Mouse (Mus musculus): Measurements from ENCODE around the gene Hoxb3. TPM values are rescaled to one million over a fixed set of nuclear protein-coding genes. Genes with fewer than 3 reads are reported as not detected.

The Hoxb3 gene
- polyA plus RNA-seq, 1 experiment from 2014 or later: 0.65 TPM

- Histone ChIP-seq H3K4me3 (ENCODE audit: low read depth, low read length) (peak overlapping the region; percentile 24; the same call in 1 of the 2 replicates), H3K4me1 (ENCODE audit: control insufficient read depth, insufficient read depth, low read length) (no peaks in the 10 kb centered on the region), H3K36me3 (replicated peaks; ENCODE audit: control insufficient read depth, insufficient read depth, low read depth, low read length) (no peaks in the 10 kb centered on the region), H3K27ac (replicated peaks; ENCODE audit: low read depth, low read length) (no peak overlapping the region), H3K4me2 (ENCODE audit: low read depth, low read length) (peak overlapping the region; percentile 47), H3K9me3 (replicated peaks; ENCODE audit: control insufficient read depth, low read length) (no peaks in the 10 kb centered on the region), H3K27me3 (ENCODE audit: control insufficient read depth, insufficient read depth, low read length) (peaks cover 64% of the 10 kb centered on the region), H3K9ac (replicated peaks; ENCODE audit: low read length) (peak overlapping the region; percentile 58; the same call in 1 of the 2 replicates)
- WGBS: 4% methylated on average over 9 of the region's 9 CpGs
- ATAC-seq (replicated peaks; ENCODE audit: insufficient number of reproducible peaks, low FRiP score, low TSS enrichment, low read depth) (no peak), DNase-seq (ENCODE audit: low spot score) (no peak)
Observed at GRCm38 (mm10) chr11:96354801-96355311, 31.7 kb downstream of the Hoxb3 start.

DNA sequence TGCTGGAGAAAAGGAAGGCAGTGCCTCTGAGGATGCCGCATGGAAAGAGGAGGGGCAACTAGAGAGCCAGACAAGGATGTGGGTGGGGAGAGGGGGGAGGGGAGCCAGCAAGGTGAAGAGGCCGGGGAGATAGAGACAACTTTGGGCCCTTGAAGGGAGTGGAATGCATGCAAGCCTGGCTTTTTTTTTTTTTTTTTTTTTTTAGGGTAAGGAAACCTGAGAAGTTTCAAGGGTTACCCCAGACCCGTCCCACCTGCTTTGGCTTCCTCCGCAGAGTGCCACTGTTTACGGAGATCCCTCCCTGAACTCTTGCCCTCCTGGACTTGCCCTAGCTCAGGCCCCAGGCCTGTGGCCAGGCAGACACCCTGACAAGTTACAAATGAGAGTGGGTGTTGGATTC is 40.7 kb downstream of the Hoxb3 start:
- ATAC-seq (replicated peaks; ENCODE audit: insufficient number of reproducible peaks, low FRiP score, low TSS enrichment, low read depth): no peak
- Histone ChIP-seq H3K4me1 (ENCODE audit: control insufficient read depth, insufficient read depth, low read length) (no peaks in the 10 kb centered on the region), H3K36me3 (replicated peaks; ENCODE audit: control insufficient read depth, insufficient read depth, low read depth, low read length) (no peaks in the 10 kb centered on the region), H3K9ac (replicated peaks; ENCODE audit: low read length) (no peak overlapping the region), H3K27me3 (ENCODE audit: control insufficient read depth, insufficient read depth, low read length) (peaks cover 63% of the 10 kb centered on the region), H3K4me3 (ENCODE audit: low read depth, low read length) (no peak overlapping the region), H3K4me2 (ENCODE audit: low read depth, low read length) (no peak overlapping the region), H3K9me3 (replicated peaks; ENCODE audit: control insufficient read depth, low read length) (no peaks in the 10 kb centered on the region), H3K27ac (replicated peaks; ENCODE audit: low read depth, low read length) (no peak overlapping the region)
- WGBS: 5% methylated on average over 5 of the region's 5 CpGs
- no peak for DNase-seq (ENCODE audit: low spot score)

DNA sequence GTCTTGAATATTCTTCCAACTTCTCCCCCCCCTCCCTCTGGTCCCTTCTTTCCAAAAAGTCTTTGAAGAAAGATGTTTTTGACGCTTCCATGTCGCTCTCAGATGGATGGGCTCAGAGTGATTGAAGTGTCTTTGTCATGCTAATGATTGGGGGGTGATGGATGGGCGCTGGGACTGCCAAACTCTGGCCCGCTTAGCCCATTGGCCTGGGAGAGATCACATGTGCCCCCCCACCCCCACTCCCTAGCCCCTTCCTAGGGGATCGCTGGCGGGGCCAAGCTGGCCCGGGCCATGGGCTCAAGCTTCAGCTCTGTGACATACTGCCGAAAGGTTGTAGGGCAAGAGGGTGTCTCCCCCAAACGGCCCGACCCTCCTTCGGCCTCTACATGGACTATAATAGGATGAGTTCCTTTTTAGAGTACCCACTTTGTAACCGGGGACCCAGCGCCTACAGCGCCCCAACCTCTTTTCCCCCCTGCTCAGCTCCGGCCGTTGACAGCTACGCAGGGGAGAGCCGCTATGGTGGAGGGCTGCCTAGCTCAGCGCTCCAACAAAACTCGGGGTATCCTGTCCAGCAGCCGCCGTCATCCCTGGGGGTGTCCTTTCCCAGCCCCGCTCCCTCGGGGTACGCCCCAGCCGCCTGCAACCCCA is 42.4 kb downstream of the Hoxb3 start, which contains the start of gene Hoxb1:
Gene Hoxb1, plus strand, starts transcription at position 312 of the 651 bp plus-strand sequence.
- H3K27me3 ChIP-seq (ENCODE audit: control insufficient read depth, insufficient read depth, low read length): peaks cover 79% of the 10 kb centered on the region
- no peaks in the 10 kb centered on the region for H3K36me3 ChIP-seq (replicated peaks; ENCODE audit: control insufficient read depth, insufficient read depth, low read depth, low read length)
- H3K4me1 ChIP-seq (ENCODE audit: control insufficient read depth, insufficient read depth, low read length): no peaks in the 10 kb centered on the region
- H3K4me2 ChIP-seq (ENCODE audit: low read depth, low read length): no peak within 1 kb of the TSS
- ATAC-seq (replicated peaks; ENCODE audit: insufficient number of reproducible peaks, low FRiP score, low TSS enrichment, low read depth): peak; percentile 34; the same call in 1 of the 2 replicates
- H3K9me3 ChIP-seq (replicated peaks; ENCODE audit: control insufficient read depth, low read length): no peaks in the 10 kb centered on the region
- H3K27ac ChIP-seq (replicated peaks; ENCODE audit: low read depth, low read length): no peak within 1 kb of the TSS
- 2% methylated on average over 26 of the region's 26 CpGs for WGBS
- no peak within 1 kb of the TSS for H3K9ac ChIP-seq (replicated peaks; ENCODE audit: low read length)
- DNase-seq (ENCODE audit: low spot score): no peak
- H3K4me3 ChIP-seq (ENCODE audit: low read depth, low read length): no peak within 1 kb of the TSS

DNA sequence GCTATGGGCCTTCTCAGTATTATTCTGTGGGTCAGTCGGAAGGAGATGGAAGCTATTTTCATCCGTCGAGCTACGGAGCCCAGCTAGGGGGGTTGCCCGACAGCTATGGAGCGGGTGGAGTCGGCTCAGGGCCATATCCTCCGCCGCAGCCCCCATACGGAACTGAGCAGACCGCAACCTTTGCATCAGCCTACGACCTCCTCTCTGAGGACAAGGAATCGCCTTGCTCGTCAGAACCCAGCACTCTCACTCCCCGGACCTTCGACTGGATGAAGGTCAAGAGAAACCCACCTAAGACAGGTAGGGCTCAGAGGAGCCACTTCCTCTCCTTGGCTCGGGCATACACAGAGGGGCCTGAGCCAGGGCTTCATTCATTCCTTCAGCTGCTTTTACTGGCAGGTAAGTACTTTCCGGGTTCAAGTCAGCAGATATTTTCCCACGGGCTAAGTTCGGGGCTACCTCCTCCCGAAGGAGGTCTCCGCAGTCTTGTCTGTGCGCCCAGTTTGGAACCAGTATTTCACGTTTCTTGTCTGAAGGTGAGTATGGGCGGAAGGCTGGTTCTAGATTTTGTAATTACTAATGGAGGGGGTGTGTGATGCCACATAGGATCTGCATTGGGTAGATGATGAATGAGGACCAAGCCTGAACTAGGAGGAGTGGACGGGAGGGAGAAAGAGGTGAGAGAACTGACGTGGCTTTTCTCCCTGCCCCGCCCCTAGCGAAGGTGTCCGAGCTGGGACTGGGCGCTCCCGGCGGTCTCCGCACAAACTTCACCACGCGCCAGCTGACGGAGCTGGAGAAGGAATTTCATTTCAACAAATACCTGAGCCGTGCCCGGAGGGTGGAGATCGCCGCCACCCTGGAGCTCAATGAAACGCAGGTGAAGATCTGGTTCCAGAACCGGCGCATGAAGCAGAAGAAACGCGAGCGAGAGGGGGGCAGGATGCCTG is 43.2 kb downstream of the Hoxb3 start:
- Histone ChIP-seq H3K9me3 (replicated peaks; ENCODE audit: control insufficient read depth, low read length) (no peaks in the 10 kb centered on the region), H3K9ac (replicated peaks; ENCODE audit: low read length) (no peak overlapping the region), H3K27ac (replicated peaks; ENCODE audit: low read depth, low read length) (no peak overlapping the region), H3K4me1 (ENCODE audit: control insufficient read depth, insufficient read depth, low read length) (no peaks in the 10 kb centered on the region), H3K4me2 (ENCODE audit: low read depth, low read length) (no peak overlapping the region), H3K4me3 (ENCODE audit: low read depth, low read length) (no peak overlapping the region), H3K27me3 (ENCODE audit: control insufficient read depth, insufficient read depth, low read length) (peaks cover 85% of the 10 kb centered on the region), H3K36me3 (replicated peaks; ENCODE audit: control insufficient read depth, insufficient read depth, low read depth, low read length) (no peaks in the 10 kb centered on the region)
- DNase-seq (ENCODE audit: low spot score): no peak
- 1% methylated on average over 47 of the region's 47 CpGs for WGBS
- no peak for ATAC-seq (replicated peaks; ENCODE audit: insufficient number of reproducible peaks, low FRiP score, low TSS enrichment, low read depth)

- Histone ChIP-seq H3K4me2 (ENCODE audit: low read depth, low read length) (no peak overlapping the region), H3K27me3 (ENCODE audit: control insufficient read depth, insufficient read depth, low read length) (peaks cover 84% of the 10 kb centered on the region), H3K27ac (replicated peaks; ENCODE audit: low read depth, low read length) (no peak overlapping the region), H3K4me1 (ENCODE audit: control insufficient read depth, insufficient read depth, low read length) (no peaks in the 10 kb centered on the region), H3K9me3 (replicated peaks; ENCODE audit: control insufficient read depth, low read length) (no peaks in the 10 kb centered on the region), H3K9ac (replicated peaks; ENCODE audit: low read length) (no peak overlapping the region), H3K4me3 (ENCODE audit: low read depth, low read length) (no peak overlapping the region), H3K36me3 (replicated peaks; ENCODE audit: control insufficient read depth, insufficient read depth, low read depth, low read length) (no peaks in the 10 kb centered on the region)
- DNase-seq (ENCODE audit: low spot score): no peak
- 9% methylated on average over 6 of the region's 6 CpGs for WGBS
- no peak for ATAC-seq (replicated peaks; ENCODE audit: insufficient number of reproducible peaks, low FRiP score, low TSS enrichment, low read depth)
Observed at GRCm38 (mm10) chr11:96367141-96367540, 44.0 kb downstream of the Hoxb3 start.

- WGBS: 1% methylated on average over 5 of the region's 5 CpGs
- no peak overlapping the region for H3K27ac ChIP-seq (replicated peaks; ENCODE audit: low read depth, low read length)
- DNase-seq (ENCODE audit: low spot score): no peak
Observed at GRCm38 (mm10) chr11:96368686-96369085, 45.6 kb downstream of the Hoxb3 start.

DNA sequence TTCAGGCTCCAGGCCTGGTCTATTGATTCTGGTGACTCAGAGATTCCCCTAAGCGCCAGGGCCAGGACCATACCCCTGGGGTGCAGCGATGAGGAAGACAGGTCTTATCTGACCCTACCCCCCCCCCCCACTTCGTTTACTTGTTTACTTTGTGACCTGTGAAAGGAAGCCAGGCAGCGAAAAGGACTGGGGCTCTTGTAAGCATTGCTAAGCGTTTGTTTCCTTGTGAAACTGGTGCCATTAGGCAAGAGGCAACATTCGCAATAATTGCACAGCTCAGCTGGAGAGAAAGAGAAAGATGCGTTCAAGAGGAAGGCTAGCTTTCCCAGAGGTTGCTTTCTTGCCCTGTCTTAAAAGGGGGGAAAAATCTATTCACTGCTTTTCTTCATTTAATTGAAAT is 46.0 kb downstream of the Hoxb3 start:
- Histone ChIP-seq H3K4me2 (ENCODE audit: low read depth, low read length) (no peak overlapping the region), H3K9ac (replicated peaks; ENCODE audit: low read length) (no peak overlapping the region), H3K4me1 (ENCODE audit: control insufficient read depth, insufficient read depth, low read length) (no peaks in the 10 kb centered on the region), H3K27me3 (ENCODE audit: control insufficient read depth, insufficient read depth, low read length) (peaks cover 84% of the 10 kb centered on the region), H3K9me3 (replicated peaks; ENCODE audit: control insufficient read depth, low read length) (no peaks in the 10 kb centered on the region), H3K27ac (replicated peaks; ENCODE audit: low read depth, low read length) (no peak overlapping the region), H3K4me3 (ENCODE audit: low read depth, low read length) (no peak overlapping the region), H3K36me3 (replicated peaks; ENCODE audit: control insufficient read depth, insufficient read depth, low read depth, low read length) (no peaks in the 10 kb centered on the region)
- DNase-seq (ENCODE audit: low spot score) (no peak), ATAC-seq (replicated peaks; ENCODE audit: insufficient number of reproducible peaks, low FRiP score, low TSS enrichment, low read depth) (no peak)
- WGBS: 8% methylated on average over 7 of the region's 7 CpGs

More at GRCm38 (mm10) chr11:96368686-96369085, 45.6 kb downstream of the Hoxb3 start:
- peaks cover 84% of the 10 kb centered on the region for H3K27me3 ChIP-seq (ENCODE audit: control insufficient read depth, insufficient read depth, low read length)
- H3K4me1 ChIP-seq (ENCODE audit: control insufficient read depth, insufficient read depth, low read length): no peaks in the 10 kb centered on the region
- no peaks in the 10 kb centered on the region for H3K9me3 ChIP-seq (replicated peaks; ENCODE audit: control insufficient read depth, low read length)
- ATAC-seq (replicated peaks; ENCODE audit: insufficient number of reproducible peaks, low FRiP score, low TSS enrichment, low read depth): no peak
- no peaks in the 10 kb centered on the region for H3K36me3 ChIP-seq (replicated peaks; ENCODE audit: control insufficient read depth, insufficient read depth, low read depth, low read length)
- H3K9ac ChIP-seq (replicated peaks; ENCODE audit: low read length): no peak overlapping the region
- H3K4me3 ChIP-seq (ENCODE audit: low read depth, low read length): no peak overlapping the region
- H3K4me2 ChIP-seq (ENCODE audit: low read depth, low read length): no peak overlapping the region
